Comparison of ENCODE assay signal across 19 mouse cellular contexts in genomic region chr2:64451614-64452317, GRCm38 (mm10).
DNase-seq lines count a peak whose midpoint lies in the region; ATAC-seq lines count a peak whose summit lies in the region.
"Had no signal": no experiment of that assay in that cellular context is flagged by ENCODE, and none has a peak within 500 bp of the region (broad histone marks: within the 10 kb centered on the region; RNA-seq: fewer than 3 reads in every experiment).

No protein-coding gene starts in this region.

- H3K4me2 ChIP-seq in hindbrain, embryonic 13.5 days = peak overlapping the region; percentile 40
- H3K4me2 ChIP-seq in neural tube, embryonic 12.5 days (replicated peaks) = peak overlapping the region; percentile 32; the same call in 1 of the 2 replicates
- H3K4me2 ChIP-seq: heart, embryonic 13.5 days had no signal

- H3K4me1 ChIP-seq in hindbrain, embryonic 13.5 days (replicated peaks) = peaks cover 12% of the 10 kb centered on the region
- peaks cover 5% of the 10 kb centered on the region for H3K4me1 ChIP-seq in neural tube, embryonic 12.5 days
- H3K4me1 ChIP-seq: heart, embryonic 13.5 days had no signal

- WGBS in hindbrain, embryonic 13.5 days = 29% methylated on average over 12 of the region's 12 CpGs
- WGBS in neural tube, embryonic 12.5 days = 44% methylated on average over 12 of the region's 12 CpGs

- no peaks in the 10 kb centered on the region for H3K27me3 ChIP-seq in hindbrain, embryonic 13.5 days
- H3K27me3 ChIP-seq in neural tube, embryonic 12.5 days (replicated peaks) = no peaks in the 10 kb centered on the region
- H3K27me3 ChIP-seq: heart, embryonic 13.5 days; Patski had no signal

- no peak overlapping the region for H3K4me3 ChIP-seq in hindbrain, embryonic 13.5 days
- no peak overlapping the region for H3K4me3 ChIP-seq in neural tube, embryonic 12.5 days
- H3K4me3 ChIP-seq: heart, embryonic 13.5 days; myocyte had no signal

- intact Hi-C loops in left cerebral cortex, postnatal 4 days (cut with DNase I) = no loop called here
- intact Hi-C loops in left cerebral cortex, postnatal 25 days (cut with DNase I) = loop anchor here (10.0 kb wide), 1 partner anchor 747 kb away; no protein-coding TSS in a partner anchor

- DNase-seq in left cerebral cortex, postnatal 4 days = peak; percentile 9
- DNase-seq in left cerebral cortex, postnatal 25 days (ENCODE audit: low spot score in 2 of 2) = no peak
- peak; percentile 34 for DNase-seq in embryo, embryonic 11 days
- DNase-seq in adrenal gland, postnatal 10 days = no peak
- DNase-seq in frontal cortex, postnatal 36 days (ENCODE audit: low spot score in 2 of 2) = no peak
- DNase-seq: adrenal gland, postnatal 36 days; cerebellum, adult 8-10 months; heart, postnatal 36 days; layer of hippocampus, postnatal 36 days; lung, adult 18-20 months; right cerebral cortex, postnatal 25 days had no signal

- H3K9me3 ChIP-seq in hindbrain, embryonic 13.5 days = no peaks in the 10 kb centered on the region
- H3K9me3 ChIP-seq in neural tube, embryonic 12.5 days = no peaks in the 10 kb centered on the region
- H3K9me3 ChIP-seq: heart, embryonic 13.5 days had no signal

- no peaks in the 10 kb centered on the region for H3K36me3 ChIP-seq in hindbrain, embryonic 13.5 days
- H3K36me3 ChIP-seq in neural tube, embryonic 12.5 days = no peaks in the 10 kb centered on the region
- H3K36me3 ChIP-seq: heart, embryonic 13.5 days had no signal

- ATAC-seq in hindbrain, embryonic 13.5 days (ENCODE audit: low FRiP score) = peak; percentile 89
- peak; percentile 95 for ATAC-seq in neural tube, embryonic 12.5 days (ENCODE audit: low FRiP score, low read depth)
- ATAC-seq: activated CD4-positive, CD25-positive, alpha-beta regulatory T cell, adult 4 months; intestine, embryonic 16.5 days; Patski had no signal

- H3K27ac ChIP-seq in hindbrain, embryonic 13.5 days = peak overlapping the region; percentile 65
- no peak overlapping the region for H3K27ac ChIP-seq in neural tube, embryonic 12.5 days
- H3K27ac ChIP-seq: heart, embryonic 13.5 days; macrophage had no signal

- 0 out of 2 replicates have a peak overlapping the region, but pooled peaks have one; percentile 24 for H3K9ac ChIP-seq in hindbrain, embryonic 13.5 days
- no peak overlapping the region for H3K9ac ChIP-seq in neural tube, embryonic 12.5 days
- H3K9ac ChIP-seq: heart, embryonic 13.5 days had no signal

Comparison
In these comparisons a context has a peak if more than half of its experiments do, and no peak if none do; other contexts are left out.
1. DNase-seq: peak in left cerebral cortex, postnatal 4 days (single experiment) and embryo, embryonic 11 days (single experiment); none in left cerebral cortex, postnatal 25 days (0 of 2), adrenal gland, postnatal 10 days (single experiment) and frontal cortex, postnatal 36 days (0 of 2).